Mouse (Mus musculus): ENCODE results near the gene Gm10309. TPM values are rescaled to one million over a fixed set of nuclear protein-coding genes. Genes with fewer than 3 reads are reported as not detected.

Gene Gm10309
- total and polyA plus RNA-seq, 2 experiments from 2014 or later: 0.12 TPM; not detected in 1

DNA sequence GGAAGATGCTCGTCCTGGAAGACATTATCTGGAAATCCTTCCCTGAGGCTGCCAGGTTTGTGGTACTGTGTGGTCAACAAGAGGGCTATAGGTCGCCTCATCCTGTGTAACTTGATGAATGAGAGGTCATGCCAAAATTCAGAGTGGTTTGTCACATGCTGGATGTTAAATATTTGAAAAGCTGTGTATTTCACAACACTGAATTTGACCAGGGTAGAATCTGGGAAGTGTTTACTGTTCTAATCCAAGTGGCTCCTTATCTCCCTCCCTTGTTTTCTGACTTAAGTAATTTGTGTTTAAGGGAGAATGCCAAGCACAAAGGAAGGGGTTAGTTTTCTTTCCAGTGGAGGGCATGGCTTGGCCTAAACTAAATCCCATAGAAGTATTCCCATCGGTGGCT is 18.3 kb upstream of the Gm10309 start:
- Histone ChIP-seq H3K9me3 (replicated peaks; ENCODE audit: control insufficient read depth, low read length) (no peaks in the 10 kb centered on the region), H3K4me3 (ENCODE audit: low read depth, low read length) (no peak overlapping the region), H3K4me2 (ENCODE audit: low read depth, low read length) (no peak overlapping the region), H3K27me3 (ENCODE audit: control insufficient read depth, insufficient read depth, low read length) (no peaks in the 10 kb centered on the region), H3K4me1 (ENCODE audit: control insufficient read depth, insufficient read depth) (no peaks in the 10 kb centered on the region; the same call in none of the 2 replicates), H3K27ac (ENCODE audit: low read depth) (no peak overlapping the region), H3K9ac (replicated peaks; ENCODE audit: low read depth, low read length) (no peak overlapping the region), H3K36me3 (replicated peaks; ENCODE audit: control insufficient read depth, insufficient read depth, low read length) (no peaks in the 10 kb centered on the region)
- TF ChIP-seq CTCF (IDR thresholded peaks at IDR 0.05; ENCODE audit: low read depth) (no peak), EP300 (IDR thresholded peaks at IDR 0.05; ENCODE audit: low read depth) (no peak)
- ATAC-seq (ENCODE audit: insufficient read depth, low read depth) (no peak), DNase-seq (ENCODE audit: low spot score) (no peak)
- 66% methylated on average over 3 of the region's 3 CpGs for WGBS

DNA sequence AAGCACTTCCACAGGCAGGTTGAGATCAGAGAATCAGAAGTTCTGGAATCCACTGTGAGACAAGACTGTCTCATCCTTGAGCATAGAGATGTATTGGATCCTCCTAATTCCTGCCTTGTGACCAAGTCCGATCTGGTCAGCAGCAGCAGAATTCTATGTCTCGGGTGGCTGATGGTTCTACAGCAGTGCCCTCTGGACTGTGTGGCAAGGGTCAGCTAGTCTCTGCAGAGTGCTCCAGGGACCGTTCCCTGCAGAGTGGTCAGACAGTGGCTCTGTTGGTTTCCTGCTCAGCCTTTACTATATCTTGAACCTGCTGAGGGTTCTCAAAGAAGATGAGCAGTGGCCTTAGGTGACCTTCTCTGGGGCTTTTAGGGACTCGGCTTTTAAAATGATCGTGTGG is 17.6 kb upstream of the Gm10309 start:
- DNase-seq (ENCODE audit: low spot score): no peak
- WGBS: 75% methylated on average over 5 of the region's 5 CpGs
- H3K9ac ChIP-seq (replicated peaks; ENCODE audit: low read depth, low read length): no peak overlapping the region
- no peaks in the 10 kb centered on the region; the same call in none of the 2 replicates for H3K4me1 ChIP-seq (ENCODE audit: control insufficient read depth, insufficient read depth)
- no peaks in the 10 kb centered on the region for H3K36me3 ChIP-seq (replicated peaks; ENCODE audit: control insufficient read depth, insufficient read depth, low read length)
- ATAC-seq (ENCODE audit: insufficient read depth, low read depth): no peak
- no peaks in the 10 kb centered on the region for H3K9me3 ChIP-seq (replicated peaks; ENCODE audit: control insufficient read depth, low read length)
- no peak overlapping the region for H3K4me3 ChIP-seq (ENCODE audit: low read depth, low read length)
- no peak for TF ChIP-seq CTCF (IDR thresholded peaks at IDR 0.05; ENCODE audit: low read depth)
- TF ChIP-seq EP300 (IDR thresholded peaks at IDR 0.05; ENCODE audit: low read depth): no peak
- no peak overlapping the region for H3K4me2 ChIP-seq (ENCODE audit: low read depth, low read length)
- no peaks in the 10 kb centered on the region for H3K27me3 ChIP-seq (ENCODE audit: control insufficient read depth, insufficient read depth, low read length)
- H3K27ac ChIP-seq (ENCODE audit: low read depth): no peak overlapping the region

DNA sequence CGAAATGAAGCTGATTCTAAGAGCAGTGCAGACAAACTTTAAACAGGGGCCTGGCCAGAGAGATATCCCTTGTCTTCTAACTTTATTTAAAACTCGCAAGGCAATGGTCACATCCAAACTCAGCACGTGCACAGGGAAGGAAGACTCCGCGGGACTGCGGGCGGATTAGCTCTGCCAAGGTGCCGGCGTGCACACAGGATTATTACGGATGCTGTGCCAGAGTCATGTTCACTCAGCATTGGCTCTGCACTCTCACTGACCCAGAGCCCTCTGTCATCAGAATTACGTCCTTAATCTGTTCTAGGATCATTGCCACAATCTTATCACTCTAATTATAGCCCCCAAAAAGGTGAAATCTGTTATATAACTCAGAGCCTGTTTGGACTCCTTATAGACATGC is 16.2 kb upstream of the Gm10309 start:
- H3K9ac ChIP-seq (replicated peaks; ENCODE audit: low read depth, low read length): no peak overlapping the region
- no peak for DNase-seq (ENCODE audit: low spot score)
- H3K4me2 ChIP-seq (ENCODE audit: low read depth, low read length): no peak overlapping the region
- 92% methylated on average over 11 of the region's 11 CpGs for WGBS
- H3K9me3 ChIP-seq (replicated peaks; ENCODE audit: control insufficient read depth, low read length): no peaks in the 10 kb centered on the region
- H3K27me3 ChIP-seq (ENCODE audit: control insufficient read depth, insufficient read depth, low read length): no peaks in the 10 kb centered on the region
- no peak overlapping the region for H3K4me3 ChIP-seq (ENCODE audit: low read depth, low read length)
- no peaks in the 10 kb centered on the region for H3K36me3 ChIP-seq (replicated peaks; ENCODE audit: control insufficient read depth, insufficient read depth, low read length)
- no peak overlapping the region for H3K27ac ChIP-seq (ENCODE audit: low read depth)
- no peak for ATAC-seq (ENCODE audit: insufficient read depth, low read depth)
- TF ChIP-seq CTCF (IDR thresholded peaks at IDR 0.05; ENCODE audit: low read depth) (no peak), EP300 (IDR thresholded peaks at IDR 0.05; ENCODE audit: low read depth) (no peak)
- no peaks in the 10 kb centered on the region; the same call in none of the 2 replicates for H3K4me1 ChIP-seq (ENCODE audit: control insufficient read depth, insufficient read depth)

DNA sequence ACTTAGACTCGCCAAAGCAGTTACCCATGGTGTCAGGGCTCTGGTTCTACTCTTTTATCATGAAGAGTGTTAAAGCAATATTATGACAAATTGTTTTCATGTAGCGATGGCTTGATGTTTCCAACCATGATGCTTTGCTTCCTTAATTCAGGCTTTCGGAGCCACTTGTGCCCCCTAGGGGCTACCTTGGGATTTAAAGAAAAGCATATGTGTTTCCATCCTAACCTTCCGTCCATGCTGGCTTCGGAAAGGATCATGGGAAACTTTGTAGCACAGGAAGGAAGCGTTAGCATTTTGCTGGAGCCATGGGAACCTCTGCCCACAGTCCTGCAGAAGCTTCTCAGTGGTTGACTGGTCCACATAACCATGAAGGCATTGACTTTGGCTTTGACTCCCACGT is 13.6 kb upstream of the Gm10309 start:
- Histone ChIP-seq H3K9me3 (replicated peaks; ENCODE audit: control insufficient read depth, low read length) (no peaks in the 10 kb centered on the region), H3K4me3 (ENCODE audit: low read depth, low read length) (no peak overlapping the region), H3K27me3 (ENCODE audit: control insufficient read depth, insufficient read depth, low read length) (no peaks in the 10 kb centered on the region), H3K4me2 (ENCODE audit: low read depth, low read length) (no peak overlapping the region), H3K9ac (replicated peaks; ENCODE audit: low read depth, low read length) (no peak overlapping the region), H3K36me3 (replicated peaks; ENCODE audit: control insufficient read depth, insufficient read depth, low read length) (no peaks in the 10 kb centered on the region), H3K4me1 (ENCODE audit: control insufficient read depth, insufficient read depth) (peaks cover 11% of the 10 kb centered on the region), H3K27ac (ENCODE audit: low read depth) (no peak overlapping the region)
- ATAC-seq (ENCODE audit: insufficient read depth, low read depth) (no peak), DNase-seq (ENCODE audit: low spot score) (no peak)
- TF ChIP-seq CTCF (IDR thresholded peaks at IDR 0.05; ENCODE audit: low read depth) (no peak; the same call in 1 of the 2 replicates), EP300 (IDR thresholded peaks at IDR 0.05; ENCODE audit: low read depth) (no peak)
- WGBS: 82% methylated on average over 7 of the region's 7 CpGs

DNA sequence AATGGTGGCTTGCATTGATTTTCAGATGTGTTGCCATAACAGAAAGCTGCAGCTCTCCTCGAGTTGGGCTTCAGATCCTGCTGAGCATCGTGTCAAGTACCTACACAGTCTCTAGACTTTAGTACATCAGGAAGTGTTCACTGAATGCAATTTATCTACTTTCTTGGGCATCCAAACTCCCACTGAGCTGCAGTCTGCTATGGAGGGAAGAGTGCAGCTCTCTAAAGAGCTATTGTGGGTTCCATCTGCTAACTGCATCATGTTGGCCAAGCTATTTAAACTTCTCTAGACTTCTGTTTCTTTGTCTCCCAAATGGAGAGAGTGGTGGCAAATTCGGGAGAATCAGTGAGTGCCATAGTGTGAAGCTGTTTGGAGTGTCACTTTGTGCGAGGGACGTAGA is 11.6 kb upstream of the Gm10309 start:
- H3K4me1 ChIP-seq (ENCODE audit: control insufficient read depth, insufficient read depth): peaks cover 15% of the 10 kb centered on the region; the same call in 1 of the 2 replicates
- H3K9ac ChIP-seq (replicated peaks; ENCODE audit: low read depth, low read length): no peak overlapping the region
- TF ChIP-seq EP300 (IDR thresholded peaks at IDR 0.05; ENCODE audit: low read depth): no peak
- TF ChIP-seq CTCF (IDR thresholded peaks at IDR 0.05; ENCODE audit: low read depth): no peak
- DNase-seq (ENCODE audit: low spot score) (no peak), ATAC-seq (ENCODE audit: insufficient read depth, low read depth) (no peak)
- 74% methylated on average over 5 of the region's 5 CpGs for WGBS
- H3K27ac ChIP-seq (ENCODE audit: low read depth): no peak overlapping the region
- no peaks in the 10 kb centered on the region for H3K27me3 ChIP-seq (ENCODE audit: control insufficient read depth, insufficient read depth, low read length)
- no peak overlapping the region for H3K4me2 ChIP-seq (ENCODE audit: low read depth, low read length)
- H3K36me3 ChIP-seq (replicated peaks; ENCODE audit: control insufficient read depth, insufficient read depth, low read length): no peaks in the 10 kb centered on the region
- H3K4me3 ChIP-seq (ENCODE audit: low read depth, low read length): no peak overlapping the region
- H3K9me3 ChIP-seq (replicated peaks; ENCODE audit: control insufficient read depth, low read length): no peaks in the 10 kb centered on the region

DNA sequence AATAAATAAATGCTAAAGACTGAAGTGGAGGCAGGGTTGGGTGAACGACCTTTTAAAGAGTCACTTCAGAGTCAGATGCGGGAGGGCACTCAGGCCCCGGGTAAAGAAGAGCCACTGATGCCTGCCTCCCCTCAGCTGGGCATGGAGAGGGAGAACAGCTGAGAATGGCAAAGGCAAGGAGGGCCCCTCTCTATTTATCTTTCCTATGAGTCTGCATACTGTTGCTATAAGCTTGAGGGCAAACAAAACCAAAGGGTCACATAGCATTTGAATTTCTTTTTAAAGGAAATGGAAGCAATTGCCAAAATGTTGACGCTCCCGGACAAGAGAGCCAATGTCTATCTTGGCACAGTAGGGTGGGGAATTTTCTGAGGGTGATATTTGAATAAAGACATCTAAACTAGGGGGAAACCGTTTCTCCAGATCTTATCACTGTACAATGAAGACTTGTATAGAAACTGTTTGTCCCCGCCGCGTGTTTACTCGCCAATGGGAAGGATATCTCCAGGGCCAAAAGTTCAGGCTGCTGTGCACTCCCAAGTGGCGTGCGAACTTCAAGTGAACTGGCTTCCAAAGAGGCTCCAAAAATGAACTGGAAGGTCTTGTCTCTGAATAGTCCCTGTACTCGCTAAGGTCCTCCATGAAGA is 10.1 kb upstream of the Gm10309 start:
- peaks cover 15% of the 10 kb centered on the region; the same call in 1 of the 2 replicates for H3K4me1 ChIP-seq (ENCODE audit: control insufficient read depth, insufficient read depth)
- H3K27me3 ChIP-seq (ENCODE audit: control insufficient read depth, insufficient read depth, low read length): no peaks in the 10 kb centered on the region
- no peaks in the 10 kb centered on the region for H3K9me3 ChIP-seq (replicated peaks; ENCODE audit: control insufficient read depth, low read length)
- no peak; the same call in 1 of the 2 replicates for ATAC-seq (ENCODE audit: insufficient read depth, low read depth)
- H3K9ac ChIP-seq (replicated peaks; ENCODE audit: low read depth, low read length): no peak overlapping the region
- no peak overlapping the region for H3K27ac ChIP-seq (ENCODE audit: low read depth)
- no peaks in the 10 kb centered on the region for H3K36me3 ChIP-seq (replicated peaks; ENCODE audit: control insufficient read depth, insufficient read depth, low read length)
- DNase-seq (ENCODE audit: low spot score): no peak
- H3K4me2 ChIP-seq (ENCODE audit: low read depth, low read length): no peak overlapping the region
- no peak for TF ChIP-seq EP300 (IDR thresholded peaks at IDR 0.05; ENCODE audit: low read depth)
- TF ChIP-seq CTCF (IDR thresholded peaks at IDR 0.05; ENCODE audit: low read depth): no peak
- H3K4me3 ChIP-seq (ENCODE audit: low read depth, low read length): no peak overlapping the region
- 47% methylated on average over 13 of the region's 13 CpGs for WGBS
